Mouse (Mus musculus) heart, embryonic 11.5 days (tissue): Measurements from ENCODE around the gene Hist1h3i. TPM values are rescaled to one million over a fixed set of nuclear protein-coding genes. Genes with fewer than 3 reads are reported as not detected.
"Not testable (repeated sequence)": the region's sequence is repeated elsewhere in the genome, so short reads cannot be mapped to it uniquely, and the experiment has no call there.

Experiments used
- ATAC-seq: fragments of 200-750 bp; cut with Nextera tagmentation; replicated peaks from 2 replicates; pipeline ENCODE4 v1.8.0; 2017; ENCODE audit warnings: moderate library complexity; ENCODE audit not compliant: insufficient number of reproducible peaks, low FRiP score, low TSS enrichment
- H3K27ac ChIP-seq: fragments of 300-500 bp; sonication (generic); 2 replicates; pipeline ENCODE4 v1.5.1; 2014; ENCODE audit warnings: mild to moderate bottlenecking, low read depth, low read length
- H3K27me3 ChIP-seq: fragments of 300-500 bp; sonication (generic); 2 replicates; pipeline ENCODE4 v1.6.1; 2014; ENCODE audit warnings: mild to moderate bottlenecking, low read length, mixed read lengths; ENCODE audit not compliant: control insufficient read depth, insufficient read depth
- H3K36me3 ChIP-seq: fragments of 300-500 bp; sonication (generic); 2 replicates; pipeline ENCODE4 v1.6.1; 2014; ENCODE audit warnings: mild to moderate bottlenecking, low read length, moderate library complexity, mixed read lengths; ENCODE audit not compliant: control insufficient read depth, insufficient read depth
- H3K4me1 ChIP-seq: fragments of 300-500 bp; sonication (generic); 2 replicates; pipeline ENCODE4 v1.6.1; 2014; ENCODE audit warnings: low read length; ENCODE audit not compliant: control insufficient read depth, insufficient read depth
- H3K4me2 ChIP-seq: fragments of 300-500 bp; sonication (generic); 2 replicates; pipeline ENCODE4 v1.6.1; 2014; ENCODE audit warnings: mild to moderate bottlenecking, moderate library complexity
- H3K4me3 ChIP-seq: fragments of 300-500 bp; sonication (generic); 2 replicates; pipeline ENCODE4 v1.5.1; 2014; ENCODE audit warnings: low read depth, low read length
- H3K9ac ChIP-seq: fragments of 300-500 bp; sonication (generic); 2 replicates; pipeline ENCODE4 v1.6.1; 2014; ENCODE audit warnings: mild to moderate bottlenecking, low read depth, low read length, moderate library complexity
- H3K9me3 ChIP-seq: fragments of 300-500 bp; sonication (generic); replicated peaks from 2 replicates; pipeline ENCODE4 v1.6.1; 2016; ENCODE audit warnings: low read length; ENCODE audit not compliant: control insufficient read depth
- WGBS: fragments of 180-500 bp; shearing (Covaris S2); extraction: QIAGEN DNeasy Blood & Tissue Kit; methylation state at CpG from one replicate; pipeline ENCODE4 v1.1.7; 2014; ENCODE audit not compliant: insufficient replicate concordance; 5-methylcytosine and 5-hydroxymethylcytosine counted together
- polyA plus RNA-seq: library from polyadenylated mRNA; unstranded; fragments of >200 nt; fragmentation: Nextera tagmentation; extraction: Ambion mirVana; gene quantifications from 2 replicates; pipeline ENCODE4 v1.2.1, GENCODE M21; 2014

Hist1h3i gene
- polyA plus RNA-seq: 107 and 123 TPM in 2 replicates

DNA sequence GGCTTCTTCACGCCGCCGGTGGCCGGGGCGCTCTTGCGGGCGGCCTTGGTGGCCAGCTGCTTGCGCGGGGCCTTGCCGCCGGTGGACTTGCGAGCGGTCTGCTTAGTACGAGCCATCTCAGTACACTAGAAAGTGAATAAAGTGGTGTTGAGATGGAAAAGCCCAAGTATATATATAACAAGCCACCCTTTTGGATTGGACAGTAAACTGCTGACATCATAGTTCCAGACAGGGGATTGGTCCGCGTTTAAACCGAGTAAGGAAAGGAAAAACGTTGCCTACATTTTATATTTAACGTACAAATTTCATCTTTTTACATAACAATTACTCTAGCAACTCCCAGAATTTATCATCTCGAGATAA, at the start of gene Hist1h3i:
Gene Hist1h3i (minus strand): TSS at position 116 of the 363 bp plus-strand sequence.
- Histone ChIP-seq H3K27ac (peak within 1 kb of the TSS; percentile 87), H3K4me1 (peaks cover 13% of the 10 kb centered on the region; the same call in 1 of the 2 replicates), H3K27me3 (no peaks in the 10 kb centered on the region), H3K9ac (peak within 1 kb of the TSS; percentile 76), H3K9me3 (no peaks in the 10 kb centered on the region), H3K4me2 (peak within 1 kb of the TSS; percentile 75), H3K36me3 (no peaks in the 10 kb centered on the region), H3K4me3 (peak within 1 kb of the TSS; percentile 39)
- WGBS: 0% methylated on average over 13 of the region's 20 CpGs
- ATAC-seq: peak; percentile 64

- not testable (repeated sequence) for H3K36me3 ChIP-seq, H3K27me3 ChIP-seq
These were observed 48.5 kb upstream of the Hist1h3i start, which contains the start of gene Hist1h4n for GRCm38 (mm10) chr13:21831418-21832394. Gene Hist1h4n (minus strand): TSS chr13:21832196.

GRCm38 (mm10) chr13:21830344-21830743, 47.2 kb upstream of the Hist1h3i start:
- H3K9ac ChIP-seq: no peak overlapping the region
- no peak for ATAC-seq
- H3K4me2 ChIP-seq: no peak overlapping the region; the same call in 1 of the 2 replicates
- H3K9me3 ChIP-seq: no peaks in the 10 kb centered on the region
- no peak overlapping the region for H3K4me3 ChIP-seq
- H3K27ac ChIP-seq: no peak overlapping the region
- no peaks in the 10 kb centered on the region for H3K36me3 ChIP-seq
- H3K4me1 ChIP-seq: no peaks in the 10 kb centered on the region
- 84% methylated on average over 10 of the region's 10 CpGs for WGBS
- no peaks in the 10 kb centered on the region for H3K27me3 ChIP-seq

More at GRCm38 (mm10) chr13:21831418-21832394, 48.5 kb upstream of the Hist1h3i start, which contains the start of gene Hist1h4n:
- H3K4me3 ChIP-seq, H3K27ac ChIP-seq, H3K4me1 ChIP-seq, H3K9me3 ChIP-seq, H3K9ac ChIP-seq: not testable (repeated sequence)
- ATAC-seq: peak; percentile 87
- WGBS: 0% methylated on average over 19 of the region's 58 CpGs
- H3K4me2 ChIP-seq: peak within 1 kb of the TSS; percentile 47

DNA sequence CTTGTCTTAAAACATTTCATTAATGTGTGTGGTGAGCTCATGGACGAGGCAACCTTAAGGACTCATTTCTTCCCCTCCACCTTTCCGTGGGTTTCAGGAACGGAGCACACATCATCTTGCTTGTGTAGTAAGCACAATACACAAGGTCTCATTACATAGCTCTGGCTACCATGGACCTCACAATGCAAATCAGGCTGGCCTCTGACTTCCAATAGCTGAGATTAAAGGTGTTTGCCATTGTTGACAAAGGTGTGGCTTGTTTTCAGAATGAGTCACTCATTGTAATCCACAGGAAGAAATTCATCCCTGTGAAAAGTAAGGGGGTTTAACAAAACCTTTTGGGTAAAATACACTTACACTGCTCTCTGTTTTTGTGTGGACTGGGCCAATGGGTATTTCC, 45.3 kb upstream of the Hist1h3i start:
- H3K9ac ChIP-seq: no peak overlapping the region
- H3K4me2 ChIP-seq: no peak overlapping the region
- WGBS: 77% methylated on average over 3 of the region's 3 CpGs
- no peaks in the 10 kb centered on the region for H3K9me3 ChIP-seq
- H3K4me1 ChIP-seq: no peaks in the 10 kb centered on the region
- H3K27ac ChIP-seq: no peak overlapping the region
- no peaks in the 10 kb centered on the region for H3K27me3 ChIP-seq
- no peak for ATAC-seq
- H3K36me3 ChIP-seq: no peaks in the 10 kb centered on the region
- no peak overlapping the region for H3K4me3 ChIP-seq

GRCm38 (mm10) chr13:21820082-21820890, 37.1 kb upstream of the Hist1h3i start:
- not testable (repeated sequence) for H3K4me1 ChIP-seq, H3K9ac ChIP-seq, ATAC-seq, H3K27me3 ChIP-seq, H3K4me2 ChIP-seq, H3K27ac ChIP-seq, H3K9me3 ChIP-seq, H3K4me3 ChIP-seq, H3K36me3 ChIP-seq
- 75% methylated on average over 7 of the region's 16 CpGs for WGBS

GRCm38 (mm10) chr13:21812092-21812491, 28.9 kb upstream of the Hist1h3i start:
- H3K9ac ChIP-seq, H3K4me1 ChIP-seq, H3K27ac ChIP-seq, H3K4me3 ChIP-seq, H3K27me3 ChIP-seq, H3K36me3 ChIP-seq, H3K9me3 ChIP-seq: not testable (repeated sequence)
- ATAC-seq: peak; percentile 66
- 0% methylated on average over 12 of the region's 14 CpGs for WGBS
- H3K4me2 ChIP-seq: peak overlapping the region; percentile 42

- not testable (repeated sequence) for H3K9me3 ChIP-seq, H3K27ac ChIP-seq, H3K27me3 ChIP-seq, H3K36me3 ChIP-seq, H3K4me3 ChIP-seq, H3K4me1 ChIP-seq, H3K9ac ChIP-seq
- peak; percentile 69 for ATAC-seq
- no CpG with 5 or more reads among the region's 24 CpGs for WGBS
- H3K4me2 ChIP-seq: peak within 1 kb of the TSS; percentile 42
These were observed 28.4 kb upstream of the Hist1h3i start, which contains the start of gene Hist1h4m for GRCm38 (mm10) chr13:21811539-21811938. Gene Hist1h4m (plus strand): TSS chr13:21811746.

- ATAC-seq, H3K9me3 ChIP-seq, H3K36me3 ChIP-seq, H3K27ac ChIP-seq, H3K4me1 ChIP-seq, H3K4me2 ChIP-seq, H3K27me3 ChIP-seq, H3K9ac ChIP-seq, H3K4me3 ChIP-seq: not testable (repeated sequence)
- WGBS: no CpG with 5 or more reads among the region's 8 CpGs
These were observed 27.9 kb upstream of the Hist1h3i start for GRCm38 (mm10) chr13:21811074-21811473.
